Mouse (Mus musculus) cerebellum, adult 2 months (tissue): ENCODE results near the gene Rpap3.

ENCODE experiments used
- CTCF ChIP-seq: fragments of 200-500 bp; IDR thresholded peaks from 2 replicates; pipeline ENCODE4 v1.5.1; 2011; ENCODE audit warnings: low read depth, mild to moderate bottlenecking, control low read depth, low read length, moderate library complexity, borderline replicate concordance; ENCODE audit not compliant: insufficient read depth
- POLR2A ChIP-seq: fragments of 200-500 bp; IDR thresholded peaks from 2 replicates; pipeline ENCODE4 v1.6.1; 2011; ENCODE audit warnings: low read length, control low read depth, borderline replicate concordance; ENCODE audit not compliant: insufficient read depth

GRCm38 (mm10) chr15:97673256-97674000 is 32.2 kb downstream of the Rpap3 start:
- TF ChIP-seq CTCF (no peak), POLR2A (no peak)
